Comparison of ENCODE assay signal across 8 mouse cellular contexts in genomic region chr5:121221328-121221850, GRCm38 (mm10). TPM values are rescaled to one million over a fixed set of nuclear protein-coding genes. Genes with fewer than 3 reads are reported as not detected.
A peak's percentile ranks its signal among the peaks of the same experiment; 100 is the strongest.
DNase-seq lines count a peak whose midpoint lies in the region; ATAC-seq and TF ChIP-seq lines count a peak whose summit lies in the region.

No protein-coding gene starts in this region.

- H3K4me3 ChIP-seq in layer of hippocampus, adult 2 months: peak overlapping the region; percentile 65
- H3K4me3 ChIP-seq in hindbrain, embryonic 13.5 days: peak overlapping the region; percentile 98
- peak overlapping the region; percentile 98 for H3K4me3 ChIP-seq in midbrain, embryonic 15.5 days

- no peaks in the 10 kb centered on the region for H3K36me3 ChIP-seq in hindbrain, embryonic 13.5 days
- no peaks in the 10 kb centered on the region for H3K36me3 ChIP-seq in midbrain, embryonic 15.5 days (replicated peaks)

- peaks cover 21% of the 10 kb centered on the region for H3K4me1 ChIP-seq in hindbrain, embryonic 13.5 days (replicated peaks)
- peaks cover 33% of the 10 kb centered on the region for H3K4me1 ChIP-seq in midbrain, embryonic 15.5 days

- TF ChIP-seq POLR2A in brain, embryonic 14.5 days (IDR thresholded peaks at IDR 0.05; ENCODE audit: borderline replicate concordance, extremely low read depth, insufficient read depth, insufficient read length, poor library complexity, severe bottlenecking): no peak

- H3K27me3 ChIP-seq in hindbrain, embryonic 13.5 days: no peaks in the 10 kb centered on the region
- H3K27me3 ChIP-seq in midbrain, embryonic 15.5 days (replicated peaks): no peaks in the 10 kb centered on the region

- H3K4me2 ChIP-seq in hindbrain, embryonic 13.5 days: peak overlapping the region; percentile 76
- H3K4me2 ChIP-seq in midbrain, embryonic 15.5 days: peak overlapping the region; percentile 85

- H3K9me3 ChIP-seq in hindbrain, embryonic 13.5 days: no peaks in the 10 kb centered on the region
- no peaks in the 10 kb centered on the region for H3K9me3 ChIP-seq in midbrain, embryonic 15.5 days

- peak overlapping the region; percentile 80 for H3K27ac ChIP-seq in layer of hippocampus, adult 2 months
- H3K27ac ChIP-seq in hindbrain, embryonic 13.5 days: peak overlapping the region; percentile 97
- peak overlapping the region; percentile 93 for H3K27ac ChIP-seq in midbrain, embryonic 15.5 days

- no peak for DNase-seq in layer of hippocampus, adult 2 months (ENCODE audit: low spot score in 2 of 2)
- no peak for DNase-seq in layer of hippocampus, adult 9-10 months (ENCODE audit: low spot score)
- DNase-seq in brain, embryonic 14.5 days (ENCODE audit: low read depth): peak; percentile 53
- no peak for DNase-seq in urinary bladder, adult 18-20 months (ENCODE audit: low spot score in 2 of 2)
- DNase-seq in kidney, postnatal 14 days: no peak
- DNase-seq in right cerebral cortex, postnatal 25 days: no peak

- peak overlapping the region; percentile 98 for H3K9ac ChIP-seq in hindbrain, embryonic 13.5 days
- H3K9ac ChIP-seq in midbrain, embryonic 15.5 days: peak overlapping the region; percentile 99

- peak; percentile 33; the same call in 1 of the 2 replicates for ATAC-seq in hindbrain, embryonic 13.5 days (ENCODE audit: low FRiP score)
- ATAC-seq in midbrain, embryonic 15.5 days (replicated peaks): peak; percentile 12

- TF ChIP-seq CTCF in layer of hippocampus, adult 2 months (conservative IDR thresholded peaks at IDR 0.05): no peak
- TF ChIP-seq CTCF in brain, embryonic 14.5 days (IDR thresholded peaks at IDR 0.05; ENCODE audit: borderline replicate concordance, extremely low read depth, insufficient read depth, insufficient read length): no peak

- 8% methylated on average over 23 of the region's 23 CpGs for WGBS in hindbrain, embryonic 13.5 days
- 7% methylated on average over 23 of the region's 23 CpGs for WGBS in midbrain, embryonic 15.5 days

RNA-seq across cellular contexts. Expression of gene Hectd4, which starts 1.4 kb away (rescaled TPM):
- total RNA-seq in layer of hippocampus, adult 2 months (2021): 100 to 1,000 TPM; 170 to 175 TPM
- polyA plus RNA-seq in brain, embryonic 14.5 days (2012; rRNA removed): 60.2 and 75.7 TPM in 2 replicates
- polyA plus RNA-seq in hindbrain, embryonic 13.5 days (2015; fragmentation: Nextera tagmentation; extraction: Ambion mirVana): 15.0 and 17.2 TPM in 2 replicates
- 26.5 and 27.5 TPM in 2 replicates for polyA plus RNA-seq in midbrain, embryonic 15.5 days (2015; fragmentation: Nextera tagmentation; extraction: Ambion mirVana)

RNA-seq across cellular contexts. Expression of gene Rpl6, which starts 17.1 kb away (rescaled TPM):
- 100 to 1,000 TPM; 472 to 483 TPM for total RNA-seq in layer of hippocampus, adult 2 months (2021)
- 622 and 680 TPM in 2 replicates for polyA plus RNA-seq in brain, embryonic 14.5 days (2012; rRNA removed)
- 427 and 429 TPM in 2 replicates for polyA plus RNA-seq in hindbrain, embryonic 13.5 days (2015; fragmentation: Nextera tagmentation; extraction: Ambion mirVana)
- polyA plus RNA-seq in midbrain, embryonic 15.5 days (2015; fragmentation: Nextera tagmentation; extraction: Ambion mirVana): 336 and 343 TPM in 2 replicates

RNA-seq across cellular contexts. Expression of gene Ptpn11, which starts 30.2 kb away (rescaled TPM):
- total RNA-seq in layer of hippocampus, adult 2 months (2021): 10 to 100 TPM; 94.9 to 97.9 TPM
- 41.6 and 58.5 TPM in 2 replicates for polyA plus RNA-seq in brain, embryonic 14.5 days (2012; rRNA removed)
- 23.1 and 23.6 TPM in 2 replicates for polyA plus RNA-seq in hindbrain, embryonic 13.5 days (2015; fragmentation: Nextera tagmentation; extraction: Ambion mirVana)
- polyA plus RNA-seq in midbrain, embryonic 15.5 days (2015; fragmentation: Nextera tagmentation; extraction: Ambion mirVana): 23.7 and 24.7 TPM in 2 replicates
